Mouse (Mus musculus): ENCODE data around the gene Ptbp1. TPM values are rescaled to one million over a fixed set of nuclear protein-coding genes. Genes with fewer than 3 reads are reported as not detected.

Ptbp1 gene
- polyA plus RNA-seq (2016; fragmentation: Nextera tagmentation; extraction: Ambion mirVana): 373 and 403 TPM in 2 replicates

GRCm38 (mm10) chr10:79853860-79854795 lies at the start of gene Ptbp1:
Gene Ptbp1 (plus strand): TSS chr10:79854427.
- Histone ChIP-seq H3K4me1 (replicated peaks) (peaks cover 55% of the 10 kb centered on the region), H3K4me3 (replicated peaks) (peak within 1 kb of the TSS; percentile 99), H3K27ac (peak within 1 kb of the TSS; percentile 100), H3K36me3 (peaks cover 32% of the 10 kb centered on the region), H3K9me3 (no peaks in the 10 kb centered on the region), H3K4me2 (peak within 1 kb of the TSS; percentile 100), H3K9ac (replicated peaks) (peak within 1 kb of the TSS; percentile 98), H3K27me3 (no peaks in the 10 kb centered on the region)
- ATAC-seq (ENCODE audit: insufficient number of reproducible peaks, insufficient read depth, low FRiP score, low TSS enrichment, low read depth): peak; percentile 94
- WGBS: under 1% methylated on average over 75 of the region's 75 CpGs

GRCm38 (mm10) chr10:79805636-79806035 lies 48.6 kb upstream of the Ptbp1 start:
- Histone ChIP-seq H3K4me2 (no peak overlapping the region), H3K9ac (replicated peaks) (no peak overlapping the region), H3K9me3 (no peaks in the 10 kb centered on the region), H3K27ac (0 out of 2 replicates have a peak overlapping the region, but pooled peaks have one; percentile 23), H3K4me3 (replicated peaks) (no peak overlapping the region), H3K27me3 (no peaks in the 10 kb centered on the region), H3K36me3 (peaks cover 38% of the 10 kb centered on the region), H3K4me1 (replicated peaks) (peaks cover 46% of the 10 kb centered on the region)
- no peak for ATAC-seq (ENCODE audit: insufficient number of reproducible peaks, insufficient read depth, low FRiP score, low TSS enrichment, low read depth)
- 65% methylated on average over 11 of the region's 11 CpGs for WGBS

DNA sequence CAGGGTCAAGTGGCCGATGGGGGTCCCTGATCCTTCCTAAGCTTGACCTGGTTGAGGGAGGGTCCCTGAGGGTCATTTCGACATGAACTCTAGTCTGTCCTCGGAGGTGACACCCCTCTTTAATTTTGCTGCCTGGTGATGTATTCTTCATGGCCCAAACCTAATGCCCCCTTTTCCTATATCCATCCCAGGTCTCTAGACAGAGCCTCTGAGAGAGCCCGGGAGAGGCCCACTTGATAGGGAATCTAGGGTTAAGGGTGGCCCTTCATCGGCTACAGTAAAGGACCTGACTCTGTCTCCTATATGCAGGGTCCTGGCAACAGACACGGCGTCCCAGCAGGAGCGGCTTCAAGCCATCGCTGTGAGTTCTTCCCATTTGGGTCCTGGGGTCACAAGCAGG lies 47.9 kb upstream of the Ptbp1 start:
- 91% methylated on average over 9 of the region's 9 CpGs for WGBS
- Histone ChIP-seq H3K27me3 (no peaks in the 10 kb centered on the region), H3K4me3 (replicated peaks) (no peak overlapping the region), H3K9me3 (no peaks in the 10 kb centered on the region), H3K36me3 (peaks cover 45% of the 10 kb centered on the region), H3K9ac (replicated peaks) (no peak overlapping the region), H3K4me1 (replicated peaks) (peaks cover 46% of the 10 kb centered on the region), H3K27ac (0 out of 2 replicates have a peak overlapping the region, but pooled peaks have one; percentile 23), H3K4me2 (no peak overlapping the region)
- no peak for ATAC-seq (ENCODE audit: insufficient number of reproducible peaks, insufficient read depth, low FRiP score, low TSS enrichment, low read depth)

DNA sequence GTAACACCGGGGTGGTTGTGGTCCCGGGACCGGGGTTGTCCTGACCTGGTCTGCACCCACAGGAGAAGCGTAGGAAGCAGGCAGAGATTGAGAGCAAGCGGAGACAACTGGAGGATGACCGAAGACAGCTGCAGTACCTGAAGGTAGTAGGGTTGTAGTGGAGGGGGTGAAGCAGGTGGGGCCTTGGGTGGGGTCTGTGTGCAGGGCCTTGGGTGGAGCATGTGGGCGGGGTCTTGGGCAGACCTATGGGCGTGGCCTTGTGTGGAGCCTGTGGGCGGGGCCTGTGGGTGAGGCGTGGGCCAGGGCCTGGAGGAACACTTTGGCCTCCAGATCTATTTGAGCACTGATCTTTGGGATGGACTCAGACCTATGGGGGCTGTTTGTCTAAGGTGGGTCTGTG lies 47.3 kb upstream of the Ptbp1 start:
- H3K9ac ChIP-seq (replicated peaks): no peak overlapping the region
- no peak overlapping the region for H3K4me2 ChIP-seq
- 0 out of 2 replicates have a peak overlapping the region, but pooled peaks have one; percentile 9 for H3K27ac ChIP-seq
- H3K4me1 ChIP-seq (replicated peaks): peaks cover 42% of the 10 kb centered on the region
- WGBS: 80% methylated on average over 10 of the region's 10 CpGs
- H3K4me3 ChIP-seq (replicated peaks): no peak overlapping the region
- no peak for ATAC-seq (ENCODE audit: insufficient number of reproducible peaks, insufficient read depth, low FRiP score, low TSS enrichment, low read depth)
- H3K27me3 ChIP-seq: no peaks in the 10 kb centered on the region
- no peaks in the 10 kb centered on the region for H3K9me3 ChIP-seq
- H3K36me3 ChIP-seq: peaks cover 51% of the 10 kb centered on the region

- peaks cover 56% of the 10 kb centered on the region for H3K36me3 ChIP-seq
- ATAC-seq (ENCODE audit: insufficient number of reproducible peaks, insufficient read depth, low FRiP score, low TSS enrichment, low read depth): no peak
- 54% methylated on average over 11 of the region's 11 CpGs for WGBS
- H3K27me3 ChIP-seq: no peaks in the 10 kb centered on the region
- H3K9ac ChIP-seq (replicated peaks): peak overlapping the region; percentile 2; the same call in 1 of the 2 replicates
- no peaks in the 10 kb centered on the region for H3K9me3 ChIP-seq
- H3K4me2 ChIP-seq: no peak overlapping the region
- no peak overlapping the region for H3K4me3 ChIP-seq (replicated peaks)
- peaks cover 33% of the 10 kb centered on the region for H3K4me1 ChIP-seq (replicated peaks)
- peak overlapping the region; percentile 9; the same call in 1 of the 2 replicates for H3K27ac ChIP-seq
Observed at GRCm38 (mm10) chr10:79807826-79808225, 46.4 kb upstream of the Ptbp1 start.

- ATAC-seq (ENCODE audit: insufficient number of reproducible peaks, insufficient read depth, low FRiP score, low TSS enrichment, low read depth): no peak
- no peaks in the 10 kb centered on the region for H3K9me3 ChIP-seq
- 92% methylated on average over 11 of the region's 11 CpGs for WGBS
- H3K4me1 ChIP-seq (replicated peaks): peaks cover 24% of the 10 kb centered on the region
- no peak overlapping the region for H3K4me3 ChIP-seq (replicated peaks)
- H3K9ac ChIP-seq (replicated peaks): no peak overlapping the region
- 0 out of 2 replicates have a peak overlapping the region, but pooled peaks have one; percentile 45 for H3K27ac ChIP-seq
- H3K4me2 ChIP-seq: no peak overlapping the region
- peaks cover 58% of the 10 kb centered on the region for H3K36me3 ChIP-seq
- H3K27me3 ChIP-seq: no peaks in the 10 kb centered on the region
Observed at GRCm38 (mm10) chr10:79808728-79809127, 45.5 kb upstream of the Ptbp1 start.

DNA sequence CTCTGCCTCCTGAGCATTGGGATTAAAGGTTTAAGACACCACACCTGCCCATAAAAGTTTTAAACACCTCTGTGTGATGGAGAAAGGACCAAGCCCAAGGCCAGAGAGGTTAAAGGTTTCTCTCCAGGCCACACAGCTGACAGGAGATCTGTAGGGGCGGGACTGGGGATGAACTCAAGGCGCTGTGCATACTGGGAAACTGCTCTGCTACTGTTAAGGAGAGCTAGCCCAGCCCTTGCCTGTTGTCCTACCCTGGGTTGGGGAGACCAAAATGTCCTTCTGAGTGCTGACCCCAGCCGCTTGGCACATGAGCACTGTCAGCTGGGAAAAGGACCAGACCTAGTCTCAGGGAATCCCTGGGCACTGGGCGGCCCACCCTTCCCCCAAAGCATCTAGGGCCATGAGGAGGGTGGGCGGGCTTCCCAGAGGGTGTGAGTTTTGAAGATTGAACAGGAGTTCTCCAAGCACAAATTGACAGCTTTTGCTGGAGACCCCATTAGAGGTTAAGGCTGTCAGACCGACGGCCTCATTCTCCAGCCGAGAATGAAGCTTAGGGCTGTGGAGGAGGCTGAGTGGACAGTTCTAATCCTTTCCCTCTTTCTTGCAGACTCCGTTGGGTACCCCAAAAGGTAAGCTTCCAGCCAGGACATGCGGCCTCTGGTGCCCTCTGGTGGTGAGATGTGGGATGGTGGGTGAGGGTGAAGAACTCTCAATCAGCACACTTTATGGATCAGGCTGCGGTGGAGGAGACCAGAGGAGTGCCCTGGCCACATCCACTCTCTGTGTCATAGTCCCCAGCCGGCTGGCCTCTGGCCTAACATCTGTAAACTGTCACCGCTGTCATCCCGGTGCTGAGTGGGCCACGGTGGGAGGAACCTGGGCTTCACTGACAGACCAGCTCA lies 42.2 kb upstream of the Ptbp1 start:
- Histone ChIP-seq H3K4me1 (replicated peaks) (peaks cover 4% of the 10 kb centered on the region; the same call in 1 of the 2 replicates), H3K4me2 (no peak overlapping the region), H3K27ac (no peak overlapping the region), H3K4me3 (replicated peaks) (no peak overlapping the region), H3K27me3 (no peaks in the 10 kb centered on the region), H3K9ac (replicated peaks) (no peak overlapping the region), H3K36me3 (peaks cover 85% of the 10 kb centered on the region), H3K9me3 (no peaks in the 10 kb centered on the region)
- WGBS: 29% methylated on average over 15 of the region's 15 CpGs
- ATAC-seq (ENCODE audit: insufficient number of reproducible peaks, insufficient read depth, low FRiP score, low TSS enrichment, low read depth): no peak; the same call in 1 of the 2 replicates

- WGBS: 84% methylated on average over 5 of the region's 5 CpGs
- no peak overlapping the region for H3K4me3 ChIP-seq (replicated peaks)
- no peak overlapping the region for H3K4me2 ChIP-seq
- H3K27me3 ChIP-seq: no peaks in the 10 kb centered on the region
- ATAC-seq (ENCODE audit: insufficient number of reproducible peaks, insufficient read depth, low FRiP score, low TSS enrichment, low read depth): no peak
- H3K4me1 ChIP-seq (replicated peaks): no peaks in the 10 kb centered on the region
- H3K9me3 ChIP-seq: no peaks in the 10 kb centered on the region
- peaks cover 84% of the 10 kb centered on the region for H3K36me3 ChIP-seq
- no peak overlapping the region for H3K9ac ChIP-seq (replicated peaks)
- no peak overlapping the region for H3K27ac ChIP-seq
Observed at GRCm38 (mm10) chr10:79814271-79814842, 39.9 kb upstream of the Ptbp1 start.

GRCm38 (mm10) chr10:79815671-79816494 lies 38.3 kb upstream of the Ptbp1 start:
- Histone ChIP-seq H3K9me3 (no peaks in the 10 kb centered on the region), H3K9ac (replicated peaks) (no peak overlapping the region), H3K4me3 (replicated peaks) (no peak overlapping the region), H3K27ac (no peak overlapping the region), H3K36me3 (peaks cover 83% of the 10 kb centered on the region), H3K4me1 (replicated peaks) (peaks cover 5% of the 10 kb centered on the region; the same call in 1 of the 2 replicates), H3K4me2 (no peak overlapping the region), H3K27me3 (no peaks in the 10 kb centered on the region)
- ATAC-seq (ENCODE audit: insufficient number of reproducible peaks, insufficient read depth, low FRiP score, low TSS enrichment, low read depth): no peak
- 88% methylated on average over 12 of the region's 12 CpGs for WGBS

DNA sequence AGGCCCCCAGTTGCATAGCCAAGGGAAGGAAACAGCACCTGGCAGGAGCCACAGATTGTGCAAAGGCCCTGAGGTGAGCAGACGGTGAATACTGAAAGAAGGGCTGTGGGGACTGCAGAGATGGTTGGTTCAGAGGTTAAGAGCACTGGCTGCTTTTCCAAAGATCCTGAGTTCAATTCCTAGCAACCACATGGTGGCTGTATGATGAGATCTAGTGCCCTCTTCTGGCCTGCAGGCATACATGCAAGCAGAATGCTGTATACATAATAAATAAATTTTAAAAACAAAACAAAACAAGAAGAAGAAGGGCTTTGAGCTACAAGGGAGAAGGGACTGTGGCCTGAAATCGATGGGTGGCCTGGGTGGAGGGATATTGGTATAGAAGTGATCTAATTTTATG lies 37.1 kb upstream of the Ptbp1 start:
- Histone ChIP-seq H3K4me3 (replicated peaks) (no peak overlapping the region), H3K4me2 (no peak overlapping the region), H3K9ac (replicated peaks) (no peak overlapping the region), H3K27me3 (no peaks in the 10 kb centered on the region), H3K27ac (no peak overlapping the region), H3K36me3 (peaks cover 73% of the 10 kb centered on the region), H3K4me1 (replicated peaks) (peaks cover 10% of the 10 kb centered on the region), H3K9me3 (no peaks in the 10 kb centered on the region)
- no peak for ATAC-seq (ENCODE audit: insufficient number of reproducible peaks, insufficient read depth, low FRiP score, low TSS enrichment, low read depth)
- 71% methylated on average over 2 of the region's 2 CpGs for WGBS

All from limb, embryonic 12.5 days (tissue).